ENCODE assay signal across 8 mouse cellular contexts in genomic region chr11:82764438-82764924, GRCm38 (mm10). TPM values are rescaled to one million over a fixed set of nuclear protein-coding genes. Genes with fewer than 3 reads are reported as not detected.
DNase-seq lines count a peak whose midpoint lies in the region; ATAC-seq and TF ChIP-seq lines count a peak whose summit lies in the region.

No protein-coding gene starts in this region.

- no peaks in the 10 kb centered on the region for H3K36me3 ChIP-seq in lung, postnatal 0 days (ENCODE audit: insufficient read depth, low read length)
- peaks cover 8% of the 10 kb centered on the region for H3K36me3 ChIP-seq in liver, adult 2 months (ENCODE audit: control insufficient read depth, insufficient read depth, low read length)
- H3K36me3 ChIP-seq in stomach, embryonic 15.5 days = 0 out of 2 replicates have a peak, but pooled peaks cover 4% of the 10 kb centered on the region

- no peak for TF ChIP-seq POLR2A in liver, adult 2 months (IDR thresholded peaks at IDR 0.05; ENCODE audit: extremely low read depth, insufficient read depth, low read length)

- ATAC-seq in lung, postnatal 0 days = peak; percentile 64
- ATAC-seq in erythroid progenitor cell, adult 5-6 weeks (replicated peaks; ENCODE audit: low FRiP score, poor library complexity, severe bottlenecking) = peak; percentile 64
- peak; percentile 67; the same call in 1 of the 2 replicates for ATAC-seq in stomach, embryonic 15.5 days (ENCODE audit: insufficient read depth, low FRiP score, low read depth)

- TF ChIP-seq CTCF in lung, postnatal 0 days (IDR thresholded peaks at IDR 0.05) = no peak
- no peak; the same call in 1 of the 2 replicates for TF ChIP-seq CTCF in liver, adult 2 months (IDR thresholded peaks at IDR 0.05; ENCODE audit: low read depth, low read length)

- TF ChIP-seq EP300 in lung, postnatal 0 days (IDR thresholded peaks at IDR 0.05) = no peak

- peak overlapping the region; percentile 91 for H3K4me2 ChIP-seq in lung, postnatal 0 days (replicated peaks; ENCODE audit: low read depth, low read length)
- H3K4me2 ChIP-seq in stomach, embryonic 15.5 days = peak overlapping the region; percentile 85

- peaks cover 10% of the 10 kb centered on the region for H3K4me1 ChIP-seq in lung, postnatal 0 days (ENCODE audit: insufficient read depth, low read depth, low read length)
- H3K4me1 ChIP-seq in liver, adult 2 months (ENCODE audit: control insufficient read depth, insufficient read depth, low read length) = peaks cover 7% of the 10 kb centered on the region
- peaks cover 5% of the 10 kb centered on the region for H3K4me1 ChIP-seq in stomach, embryonic 15.5 days

- peak overlapping the region; percentile 92 for H3K4me3 ChIP-seq in lung, postnatal 0 days (ENCODE audit: low read depth, low read length)
- peak overlapping the region; percentile 84 for H3K4me3 ChIP-seq in liver, adult 2 months (ENCODE audit: insufficient read depth, low read depth, low read length)
- H3K4me3 ChIP-seq in stomach, embryonic 15.5 days (replicated peaks) = peak overlapping the region; percentile 95

- H3K9ac ChIP-seq in lung, postnatal 0 days (replicated peaks; ENCODE audit: low read depth) = peak overlapping the region; percentile 94
- H3K9ac ChIP-seq in liver, adult 2 months (ENCODE audit: low read depth, low read length) = peak overlapping the region; percentile 84
- H3K9ac ChIP-seq in stomach, embryonic 15.5 days = peak overlapping the region; percentile 84

- H3K79me2 ChIP-seq in liver, adult 2 months (ENCODE audit: control insufficient read depth, insufficient read depth, low read length) = peaks cover 10% of the 10 kb centered on the region; the same call in 1 of the 2 replicates

- WGBS in lung, postnatal 0 days = 0% methylated on average over 28 of the region's 28 CpGs
- WGBS in liver, adult 2 months = under 1% methylated on average over 28 of the region's 28 CpGs
- under 1% methylated on average over 28 of the region's 28 CpGs for WGBS in stomach, embryonic 15.5 days

- DNase-seq in lung, postnatal 0 days (ENCODE audit: low spot score) = peak; percentile 9
- no peak for DNase-seq in lung, postnatal 25 days (ENCODE audit: low spot score)
- DNase-seq in liver, adult 2 months (ENCODE audit: extremely low read depth, low read depth, low spot score) = no peak
- no peak for DNase-seq in frontal cortex, postnatal 10 days (ENCODE audit: low spot score in 2 of 2)
- no peak for DNase-seq in spleen, postnatal 14 days (ENCODE audit: low spot score in 2 of 2)
- no peak for DNase-seq in kidney, postnatal 36 days

- H3K9me3 ChIP-seq in lung, postnatal 0 days (ENCODE audit: low read length) = no peaks in the 10 kb centered on the region
- no peaks in the 10 kb centered on the region for H3K9me3 ChIP-seq in stomach, embryonic 15.5 days

- H3K27me3 ChIP-seq in lung, postnatal 0 days (replicated peaks; ENCODE audit: insufficient read depth, low read length) = no peaks in the 10 kb centered on the region
- H3K27me3 ChIP-seq in liver, adult 2 months (ENCODE audit: control insufficient read depth, insufficient read depth, low read length) = no peaks in the 10 kb centered on the region
- no peaks in the 10 kb centered on the region for H3K27me3 ChIP-seq in stomach, embryonic 15.5 days (replicated peaks)

- peak overlapping the region; percentile 86 for H3K27ac ChIP-seq in lung, postnatal 0 days (ENCODE audit: low read length)
- peak overlapping the region; percentile 68 for H3K27ac ChIP-seq in liver, adult 2 months (replicated peaks; ENCODE audit: insufficient read depth, low read depth, low read length)
- peak overlapping the region; percentile 96 for H3K27ac ChIP-seq in stomach, embryonic 15.5 days

RNA-seq across cellular contexts. Expression of gene Zfp830, which starts 0.3 kb away (rescaled TPM):
- 26.3 and 28.3 TPM in 2 replicates for polyA plus RNA-seq in lung, postnatal 0 days (2015; fragmentation: Nextera tagmentation; extraction: Ambion mirVana)
- total RNA-seq in erythroid progenitor cell, adult 5-6 weeks (2015; ENCODE audit: low replicate concordance) = 18.4 and 22.3 TPM in 2 replicates
- total RNA-seq in erythroid progenitor cell, adult 5-6 weeks (2017; ENCODE audit: low replicate concordance) = 21.9 and 31.1 TPM in 2 replicates
- total RNA-seq in liver, adult 2 months (2014; rRNA removed) = 7.8 and 9.1 TPM in 2 replicates
- 4.3 TPM in 2 replicates for polyA plus RNA-seq in liver, adult 2 months (2012; rRNA removed)
- 31.7 and 35.0 TPM in 2 replicates for polyA plus RNA-seq in stomach, embryonic 15.5 days (2015; fragmentation: Nextera tagmentation; extraction: Ambion mirVana)

RNA-seq across cellular contexts. Expression of gene Cct6b, which starts 0.4 kb away (rescaled TPM):
- polyA plus RNA-seq in lung, postnatal 0 days (2015; fragmentation: Nextera tagmentation; extraction: Ambion mirVana) = 0.31 and 0.35 TPM in 2 replicates
- total RNA-seq in erythroid progenitor cell, adult 5-6 weeks (2015; ENCODE audit: low replicate concordance) = not detected in 2 replicates
- not detected in 2 replicates for total RNA-seq in erythroid progenitor cell, adult 5-6 weeks (2017; ENCODE audit: low replicate concordance)
- total RNA-seq in liver, adult 2 months (2014; rRNA removed) = 0.87 and 1.2 TPM in 2 replicates
- polyA plus RNA-seq in liver, adult 2 months (2012; rRNA removed) = 0.07 and 0.16 TPM in 2 replicates
- polyA plus RNA-seq in stomach, embryonic 15.5 days (2015; fragmentation: Nextera tagmentation; extraction: Ambion mirVana) = 0.37 and 0.40 TPM in 2 replicates

RNA-seq across cellular contexts. Expression of gene Lig3, which starts 16.4 kb away (rescaled TPM):
- polyA plus RNA-seq in lung, postnatal 0 days (2015; fragmentation: Nextera tagmentation; extraction: Ambion mirVana) = 10.9 and 11.6 TPM in 2 replicates
- total RNA-seq in erythroid progenitor cell, adult 5-6 weeks (2015; ENCODE audit: low replicate concordance) = 2.1 and 6.8 TPM in 2 replicates
- 1.4 and 6.3 TPM in 2 replicates for total RNA-seq in erythroid progenitor cell, adult 5-6 weeks (2017; ENCODE audit: low replicate concordance)
- total RNA-seq in liver, adult 2 months (2014; rRNA removed) = 15.4 TPM in 2 replicates
- polyA plus RNA-seq in liver, adult 2 months (2012; rRNA removed) = 6.1 and 8.0 TPM in 2 replicates
- polyA plus RNA-seq in stomach, embryonic 15.5 days (2015; fragmentation: Nextera tagmentation; extraction: Ambion mirVana) = 22.9 and 25.5 TPM in 2 replicates
